Comparison of ENCODE assay signal across 22 mouse cellular contexts in genomic region chr13:99049699-99050098, GRCm38 (mm10).
A peak's percentile ranks its signal among the peaks of the same experiment; 100 is the strongest.
DNase-seq lines count a peak whose midpoint lies in the region; ATAC-seq and TF ChIP-seq lines count a peak whose summit lies in the region.
"Had no signal": no experiment of that assay in that cellular context is flagged by ENCODE, and none has a peak within 500 bp of the region (broad histone marks: within the 10 kb centered on the region; RNA-seq: fewer than 3 reads in every experiment).

No protein-coding gene starts in this region.

- peak; percentile 21 for DNase-seq in kidney, adult 11 months
- DNase-seq in kidney, postnatal 4 days = no peak
- DNase-seq in kidney, postnatal 25 days = peak; percentile 24 to 56
- DNase-seq in ZHBTc4 (ENCODE audit: low read depth, low spot score) = peak; percentile 61
- no peak for DNase-seq in urinary bladder, postnatal 14 days (ENCODE audit: low spot score)
- DNase-seq in spleen, adult 18-20 months = no peak
- DNase-seq: adrenal gland, postnatal 14 days; cerebellum, adult 18-20 months; cerebellum, postnatal 10 days; gastrocnemius, adult 2 months; gastrocnemius, postnatal 36 days; heart, adult 18-20 months; heart, postnatal 14 days had no signal

- no peak for TF ChIP-seq CTCF in intestine, postnatal 0 days (IDR thresholded peaks at IDR 0.05; ENCODE audit: low read depth)

- H3K4me1 ChIP-seq in kidney, embryonic 15.5 days = no peaks in the 10 kb centered on the region
- 0 out of 2 replicates have a peak, but pooled peaks cover 4% of the 10 kb centered on the region for H3K4me1 ChIP-seq in intestine, postnatal 0 days (replicated peaks; ENCODE audit: control insufficient read depth, insufficient read depth, low read length)
- H3K4me1 ChIP-seq: embryonic facial prominence, embryonic 12.5 days; forebrain, embryonic 13.5 days; heart, embryonic 15.5 days had no signal

- H3K9ac ChIP-seq in kidney, embryonic 15.5 days = no peak overlapping the region
- H3K9ac ChIP-seq in intestine, postnatal 0 days (ENCODE audit: low read depth, low read length) = no peak overlapping the region
- H3K9ac ChIP-seq: embryonic facial prominence, embryonic 12.5 days; forebrain, embryonic 13.5 days; heart, embryonic 15.5 days; hindbrain, embryonic 13.5 days had no signal

- H3K9me3 ChIP-seq in kidney, embryonic 15.5 days (replicated peaks) = no peaks in the 10 kb centered on the region
- 0 out of 2 replicates have a peak, but pooled peaks cover under 1% of the 10 kb centered on the region for H3K9me3 ChIP-seq in intestine, postnatal 0 days (ENCODE audit: control insufficient read depth)
- H3K9me3 ChIP-seq: embryonic facial prominence, embryonic 12.5 days; forebrain, embryonic 13.5 days; heart, embryonic 15.5 days; hindbrain, embryonic 13.5 days had no signal

- ATAC-seq in kidney, embryonic 15.5 days (replicated peaks; ENCODE audit: low FRiP score) = no peak
- ATAC-seq in intestine, postnatal 0 days = peak; percentile 44; the same call in 1 of the 2 replicates
- ATAC-seq: activated CD4-positive, CD25-positive, alpha-beta regulatory T cell, adult 4 months; forebrain, embryonic 13.5 days; hindbrain, postnatal 0 days had no signal

- WGBS in kidney, embryonic 15.5 days = 22% methylated on average over 4 of the region's 4 CpGs
- 23% methylated on average over 4 of the region's 4 CpGs for WGBS in intestine, postnatal 0 days

- no peak overlapping the region for H3K4me3 ChIP-seq in kidney, embryonic 15.5 days (replicated peaks)
- no peak overlapping the region for H3K4me3 ChIP-seq in intestine, postnatal 0 days (ENCODE audit: low read depth, low read length)
- H3K4me3 ChIP-seq: embryonic facial prominence, embryonic 12.5 days; forebrain, embryonic 13.5 days; gastrocnemius, adult 2 months; heart, embryonic 15.5 days; hindbrain, embryonic 13.5 days had no signal

- H3K36me3 ChIP-seq in kidney, embryonic 15.5 days = no peaks in the 10 kb centered on the region
- H3K36me3 ChIP-seq in intestine, postnatal 0 days (ENCODE audit: control insufficient read depth, insufficient read depth) = no peaks in the 10 kb centered on the region
- H3K36me3 ChIP-seq: embryonic facial prominence, embryonic 12.5 days; heart, embryonic 15.5 days; hindbrain, embryonic 13.5 days had no signal

- H3K27ac ChIP-seq in kidney, embryonic 15.5 days = no peak overlapping the region
- H3K27ac ChIP-seq in intestine, postnatal 0 days (ENCODE audit: low read depth, low read length) = no peak overlapping the region
- H3K27ac ChIP-seq: embryonic facial prominence, embryonic 12.5 days; forebrain, embryonic 13.5 days; gastrocnemius, adult 2 months; heart, embryonic 15.5 days; hindbrain, embryonic 13.5 days; hindbrain, postnatal 0 days had no signal

- no peaks in the 10 kb centered on the region for H3K27me3 ChIP-seq in kidney, embryonic 15.5 days
- H3K27me3 ChIP-seq in intestine, postnatal 0 days (replicated peaks; ENCODE audit: control insufficient read depth, insufficient read depth, low read length) = no peaks in the 10 kb centered on the region
- H3K27me3 ChIP-seq: embryonic facial prominence, embryonic 12.5 days; forebrain, embryonic 13.5 days; heart, embryonic 15.5 days had no signal

- no peak overlapping the region for H3K4me2 ChIP-seq in kidney, embryonic 15.5 days
- no peak overlapping the region for H3K4me2 ChIP-seq in intestine, postnatal 0 days (replicated peaks; ENCODE audit: low read depth)
- H3K4me2 ChIP-seq: embryonic facial prominence, embryonic 12.5 days; forebrain, embryonic 13.5 days; heart, embryonic 11.5 days; heart, embryonic 15.5 days; hindbrain, embryonic 13.5 days had no signal

Comparison
In these comparisons a context has a peak if more than half of its experiments do, and no peak if none do; other contexts are left out.
1. DNase-seq: peak in kidney, adult 11 months (single experiment), kidney, postnatal 25 days (2 of 2) and ZHBTc4 (single experiment); none in kidney, postnatal 4 days (0 of 2), urinary bladder, postnatal 14 days (single experiment) and spleen, adult 18-20 months (0 of 2).